Mouse (Mus musculus) neural tube, embryonic 15.5 days (tissue): ENCODE measurements around the gene Tmbim4. TPM values are rescaled to one million over a fixed set of nuclear protein-coding genes. Genes with fewer than 3 reads are reported as not detected.
"Not testable (repeated sequence)": the region's sequence is repeated elsewhere in the genome, so short reads cannot be mapped to it uniquely, and the experiment has no call there.

Experiments
- ATAC-seq: fragments of 200-750 bp; cut with Nextera tagmentation; 2 replicates; pipeline ENCODE4 v1.8.0; 2017; ENCODE audit warnings: mild to moderate bottlenecking, moderate TSS enrichment, moderate library complexity; ENCODE audit not compliant: low FRiP score
- H3K27ac ChIP-seq: fragments of 300-500 bp; sonication (generic); replicated peaks from 2 replicates; pipeline ENCODE4 v1.5.1; 2015; ENCODE audit warnings: mild to moderate bottlenecking, inconsistent platforms
- H3K27me3 ChIP-seq: fragments of 300-500 bp; sonication (generic); replicated peaks from 2 replicates; pipeline ENCODE4 v1.6.1; 2015; ENCODE audit warnings: inconsistent platforms
- H3K36me3 ChIP-seq: fragments of 300-500 bp; sonication (generic); 2 replicates; pipeline ENCODE4 v1.6.1; 2015; ENCODE audit warnings: inconsistent platforms
- H3K4me1 ChIP-seq: fragments of 300-500 bp; sonication (generic); 2 replicates; pipeline ENCODE4 v1.6.1; 2015; ENCODE audit warnings: inconsistent platforms
- H3K4me2 ChIP-seq: fragments of 300-500 bp; sonication (generic); 2 replicates; pipeline ENCODE4 v1.6.1; 2015; ENCODE audit warnings: inconsistent platforms, mild to moderate bottlenecking, moderate library complexity
- H3K4me3 ChIP-seq: fragments of 300-500 bp; sonication (generic); replicated peaks from 2 replicates; pipeline ENCODE4 v1.5.1; 2015; ENCODE audit warnings: mild to moderate bottlenecking, inconsistent platforms
- H3K9ac ChIP-seq: fragments of 300-500 bp; sonication (generic); replicated peaks from 2 replicates; pipeline ENCODE4 v1.6.1; 2015; ENCODE audit warnings: mild to moderate bottlenecking, inconsistent platforms
- H3K9me3 ChIP-seq: fragments of 300-500 bp; sonication (generic); replicated peaks from 2 replicates; pipeline ENCODE4 v1.6.1; 2016; ENCODE audit warnings: inconsistent platforms
- WGBS: fragments of 180-500 bp; shearing (Covaris S2); methylation state at CpG from one replicate; pipeline ENCODE4 v1.1.7; 2015; ENCODE audit warnings: mixed read lengths; 5-methylcytosine and 5-hydroxymethylcytosine counted together
- polyA plus RNA-seq: library from polyadenylated mRNA; unstranded; fragments of >200 nt; fragmentation: Nextera tagmentation; extraction: Ambion mirVana; gene quantifications from 2 replicates; pipeline ENCODE4 v1.2.1, GENCODE M21; 2015

The Tmbim4 gene
- polyA plus RNA-seq, 1 experiment from 2014 or later = 114 TPM

GRCm38 (mm10) chr10:120201961-120202402 lies 592 bp downstream of the Tmbim4 start, which contains the start of gene Irak3:
Irak3 (minus strand) TSS chr10:120202130.
- Histone ChIP-seq H3K4me3 (peak within 1 kb of the TSS; percentile 48), H3K9ac (peak within 1 kb of the TSS; percentile 41), H3K4me2 (peak within 1 kb of the TSS; percentile 87), H3K9me3 (no peaks in the 10 kb centered on the region), H3K36me3 (no peaks in the 10 kb centered on the region), H3K27me3 (peaks cover 12% of the 10 kb centered on the region), H3K27ac (no peak within 1 kb of the TSS), H3K4me1 (peaks cover 11% of the 10 kb centered on the region)
- no peak for ATAC-seq
- WGBS = 4% methylated on average over 13 of the region's 13 CpGs

GRCm38 (mm10) chr10:120202467-120203250 lies 1.3 kb downstream of the Tmbim4 start:
- H3K9ac ChIP-seq = no peak overlapping the region
- peaks cover 12% of the 10 kb centered on the region for H3K27me3 ChIP-seq
- no peaks in the 10 kb centered on the region for H3K9me3 ChIP-seq
- no peak overlapping the region for H3K27ac ChIP-seq
- H3K4me2 ChIP-seq = no peak overlapping the region
- WGBS = 80% methylated on average over 16 of the region's 16 CpGs
- no peaks in the 10 kb centered on the region for H3K36me3 ChIP-seq
- peaks cover 11% of the 10 kb centered on the region for H3K4me1 ChIP-seq
- no peak for ATAC-seq
- no peak overlapping the region for H3K4me3 ChIP-seq

- H3K4me3 ChIP-seq = no peak overlapping the region
- H3K4me2 ChIP-seq = no peak overlapping the region
- H3K27ac ChIP-seq = no peak overlapping the region
- no peaks in the 10 kb centered on the region for H3K9me3 ChIP-seq
- peaks cover 12% of the 10 kb centered on the region for H3K27me3 ChIP-seq
- H3K9ac ChIP-seq = no peak overlapping the region
- peaks cover 17% of the 10 kb centered on the region for H3K4me1 ChIP-seq
- no peak for ATAC-seq
- H3K36me3 ChIP-seq = no peaks in the 10 kb centered on the region
- WGBS = 87% methylated on average over 13 of the region's 13 CpGs
These were observed 3.3 kb downstream of the Tmbim4 start for GRCm38 (mm10) chr10:120204591-120205210.

- ATAC-seq = no peak
- H3K36me3 ChIP-seq = peaks cover 7% of the 10 kb centered on the region; the same call in 1 of the 2 replicates
- H3K27me3 ChIP-seq = peaks cover 3% of the 10 kb centered on the region; the same call in 1 of the 2 replicates
- H3K9ac ChIP-seq = no peak overlapping the region
- H3K4me3 ChIP-seq = no peak overlapping the region
- H3K4me1 ChIP-seq = peaks cover 11% of the 10 kb centered on the region
- H3K4me2 ChIP-seq = no peak overlapping the region
- WGBS = 87% methylated on average over 8 of the region's 8 CpGs
- H3K9me3 ChIP-seq = no peaks in the 10 kb centered on the region
- no peak overlapping the region for H3K27ac ChIP-seq
These were observed 6.6 kb downstream of the Tmbim4 start for GRCm38 (mm10) chr10:120208015-120208414.

- no peaks in the 10 kb centered on the region for H3K9me3 ChIP-seq
- H3K27ac ChIP-seq = 0 out of 2 replicates have a peak overlapping the region, but pooled peaks have one; percentile 48
- peaks cover 11% of the 10 kb centered on the region for H3K4me1 ChIP-seq
- H3K4me2 ChIP-seq = peak overlapping the region; percentile 67
- ATAC-seq = peak; percentile 90
- peak overlapping the region; percentile 99 for H3K4me3 ChIP-seq
- H3K27me3 ChIP-seq = peaks cover 3% of the 10 kb centered on the region; the same call in 1 of the 2 replicates
- H3K36me3 ChIP-seq = peaks cover 7% of the 10 kb centered on the region; the same call in 1 of the 2 replicates
- WGBS = 3% methylated on average over 53 of the region's 53 CpGs
- peak overlapping the region; percentile 80 for H3K9ac ChIP-seq
These were observed 7.5 kb downstream of the Tmbim4 start for GRCm38 (mm10) chr10:120208575-120209538.

- Histone ChIP-seq H3K4me3 (peak overlapping the region; percentile 99), H3K27ac (no peak overlapping the region), H3K27me3 (peaks cover 3% of the 10 kb centered on the region; the same call in 1 of the 2 replicates), H3K4me2 (peak overlapping the region; percentile 67), H3K9me3 (no peaks in the 10 kb centered on the region), H3K36me3 (peaks cover 7% of the 10 kb centered on the region; the same call in 1 of the 2 replicates), H3K4me1 (peaks cover 11% of the 10 kb centered on the region), H3K9ac (no peak overlapping the region)
- 73% methylated on average over 6 of the region's 6 CpGs for WGBS
- no peak for ATAC-seq
These were observed 8.1 kb downstream of the Tmbim4 start for GRCm38 (mm10) chr10:120209539-120209925.

- peaks cover 11% of the 10 kb centered on the region for H3K4me1 ChIP-seq
- H3K4me2 ChIP-seq = peak overlapping the region; percentile 67
- H3K36me3 ChIP-seq = peaks cover 7% of the 10 kb centered on the region; the same call in 1 of the 2 replicates
- H3K9me3 ChIP-seq = no peaks in the 10 kb centered on the region
- 88% methylated on average over 3 of the region's 3 CpGs for WGBS
- no peak overlapping the region for H3K27ac ChIP-seq
- H3K9ac ChIP-seq = no peak overlapping the region
- ATAC-seq = no peak
- H3K27me3 ChIP-seq = peaks cover 3% of the 10 kb centered on the region; the same call in 1 of the 2 replicates
- no peak overlapping the region for H3K4me3 ChIP-seq
These were observed 8.7 kb downstream of the Tmbim4 start for GRCm38 (mm10) chr10:120210096-120210495.

- H3K27me3 ChIP-seq, H3K4me3 ChIP-seq, H3K4me1 ChIP-seq, H3K4me2 ChIP-seq, H3K9me3 ChIP-seq, H3K9ac ChIP-seq, ATAC-seq, H3K27ac ChIP-seq: not testable (repeated sequence)
- peaks cover 20% of the 10 kb centered on the region for H3K36me3 ChIP-seq
- 89% methylated on average over 1 of the region's 1 CpGs for WGBS
These were observed 15.7 kb downstream of the Tmbim4 start for GRCm38 (mm10) chr10:120217099-120217498.

- 91% methylated on average over 10 of the region's 10 CpGs for WGBS
- H3K9me3 ChIP-seq = no peaks in the 10 kb centered on the region
- no peaks in the 10 kb centered on the region for H3K4me1 ChIP-seq
- no peak overlapping the region for H3K27ac ChIP-seq
- H3K9ac ChIP-seq = no peak overlapping the region
- no peak for ATAC-seq
- H3K27me3 ChIP-seq = no peaks in the 10 kb centered on the region
- H3K4me3 ChIP-seq = no peak overlapping the region
- peaks cover 20% of the 10 kb centered on the region for H3K36me3 ChIP-seq
- H3K4me2 ChIP-seq = no peak overlapping the region
These were observed 17.6 kb downstream of the Tmbim4 start for GRCm38 (mm10) chr10:120218996-120219395.

GRCm38 (mm10) chr10:120219578-120220359 lies 18.4 kb downstream of the Tmbim4 start:
- Histone ChIP-seq H3K27me3 (no peaks in the 10 kb centered on the region), H3K9ac (no peak overlapping the region), H3K9me3 (no peaks in the 10 kb centered on the region), H3K4me2 (no peak overlapping the region), H3K27ac (no peak overlapping the region), H3K4me1 (no peaks in the 10 kb centered on the region), H3K36me3 (peaks cover 20% of the 10 kb centered on the region), H3K4me3 (no peak overlapping the region)
- ATAC-seq = no peak
- 89% methylated on average over 14 of the region's 14 CpGs for WGBS
